Mouse (Mus musculus) ES-Bruce4 (cell line): Measurements from ENCODE around the gene Pcgf6. TPM values are rescaled to one million over a fixed set of nuclear protein-coding genes. Genes with fewer than 3 reads are reported as not detected.
"Not testable (repeated sequence)": the region's sequence is repeated elsewhere in the genome, so short reads cannot be mapped to it uniquely, and the experiment has no call there.

ENCODE experiments used
- H3K27ac ChIP-seq: 2 replicates; pipeline ENCODE4 v1.5.1; 2012; ENCODE audit warnings: low read length, inconsistent platforms; ENCODE audit not compliant: insufficient read depth
- H3K27me3 ChIP-seq: 2 replicates; pipeline ENCODE4 v1.6.1; 2012; ENCODE audit warnings: mild to moderate bottlenecking, low read length, inconsistent platforms; ENCODE audit not compliant: control insufficient read depth, poor library complexity, insufficient read depth, severe bottlenecking
- H3K36me3 ChIP-seq: 2 replicates; pipeline ENCODE4 v1.6.1; 2012; ENCODE audit warnings: inconsistent platforms, mild to moderate bottlenecking, low read length, moderate library complexity; ENCODE audit not compliant: control insufficient read depth, poor library complexity, insufficient read depth, severe bottlenecking
- H3K4me1 ChIP-seq: one replicate; pipeline ENCODE4 v1.8.1; 2011; ENCODE audit warnings: low read length; ENCODE audit not compliant: control insufficient read depth, insufficient read depth
- H3K4me3 ChIP-seq: 2 replicates; pipeline ENCODE4 v1.5.1; 2011; ENCODE audit warnings: low read depth, mild to moderate bottlenecking, low read length
- H3K9ac ChIP-seq: 2 replicates; pipeline ENCODE4 v1.6.1; 2012; ENCODE audit warnings: low read depth, mild to moderate bottlenecking, inconsistent platforms; ENCODE audit not compliant: poor library complexity, severe bottlenecking
- H3K9me3 ChIP-seq: replicated peaks from 2 replicates; pipeline ENCODE4 v1.6.1; 2012; ENCODE audit warnings: mild to moderate bottlenecking, low read length, inconsistent platforms; ENCODE audit not compliant: control insufficient read depth, poor library complexity, insufficient read depth, severe bottlenecking
- CTCF ChIP-seq: IDR thresholded peaks from one replicate; pipeline ENCODE4 v1.8.1; 2011; ENCODE audit warnings: low read depth, low read length
- EP300 ChIP-seq: IDR thresholded peaks from 2 replicates; pipeline ENCODE4 v1.6.1; 2011; ENCODE audit warnings: low read depth, low read length; ENCODE audit not compliant: insufficient read depth
- POLR2A ChIP-seq: IDR thresholded peaks from one replicate; pipeline ENCODE4 v1.8.1; 2011; ENCODE audit warnings: low read length; ENCODE audit not compliant: insufficient read depth
- polyA plus RNA-seq: library from polyadenylated mRNA; stranded (reverse); fragments of >200 nt; gene quantifications from 2 replicates; pipeline ENCODE4 v1.2.4, GENCODE M21; 2011; ENCODE audit warnings: low read depth; ENCODE audit not compliant: missing spikeins, insufficient read depth, insufficient read length

Gene Pcgf6
- polyA plus RNA-seq, 1 experiment, result 73.2 TPM

DNA sequence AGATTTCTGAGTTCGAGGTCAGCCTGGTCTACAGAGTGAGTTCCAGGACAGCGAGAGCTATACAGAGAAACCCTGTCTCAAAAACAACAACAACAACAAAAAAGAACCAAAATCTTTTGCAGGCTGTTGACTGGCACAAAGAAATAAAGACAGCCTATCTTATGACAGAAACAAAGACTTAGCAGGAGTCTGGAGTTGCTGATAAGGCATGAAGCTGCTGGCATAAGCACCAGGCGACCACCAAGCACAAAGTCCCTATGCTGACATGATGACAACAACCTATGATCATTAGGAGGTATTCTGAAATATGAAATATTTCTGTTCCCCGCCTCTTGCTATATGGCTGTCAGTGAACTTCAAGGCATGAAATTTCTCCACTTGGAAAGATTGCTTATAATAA lies 51.8 kb downstream of the Pcgf6 start:
- H3K4me3 ChIP-seq, result no peak overlapping the region
- H3K27ac ChIP-seq, result no peak overlapping the region
- no peaks in the 10 kb centered on the region for H3K9me3 ChIP-seq
- no peaks in the 10 kb centered on the region for H3K4me1 ChIP-seq
- TF ChIP-seq CTCF (no peak), EP300 (no peak), POLR2A (no peak)
- H3K27me3 ChIP-seq, result no peaks in the 10 kb centered on the region
- H3K9ac ChIP-seq, result no peak overlapping the region
- no peaks in the 10 kb centered on the region for H3K36me3 ChIP-seq

DNA sequence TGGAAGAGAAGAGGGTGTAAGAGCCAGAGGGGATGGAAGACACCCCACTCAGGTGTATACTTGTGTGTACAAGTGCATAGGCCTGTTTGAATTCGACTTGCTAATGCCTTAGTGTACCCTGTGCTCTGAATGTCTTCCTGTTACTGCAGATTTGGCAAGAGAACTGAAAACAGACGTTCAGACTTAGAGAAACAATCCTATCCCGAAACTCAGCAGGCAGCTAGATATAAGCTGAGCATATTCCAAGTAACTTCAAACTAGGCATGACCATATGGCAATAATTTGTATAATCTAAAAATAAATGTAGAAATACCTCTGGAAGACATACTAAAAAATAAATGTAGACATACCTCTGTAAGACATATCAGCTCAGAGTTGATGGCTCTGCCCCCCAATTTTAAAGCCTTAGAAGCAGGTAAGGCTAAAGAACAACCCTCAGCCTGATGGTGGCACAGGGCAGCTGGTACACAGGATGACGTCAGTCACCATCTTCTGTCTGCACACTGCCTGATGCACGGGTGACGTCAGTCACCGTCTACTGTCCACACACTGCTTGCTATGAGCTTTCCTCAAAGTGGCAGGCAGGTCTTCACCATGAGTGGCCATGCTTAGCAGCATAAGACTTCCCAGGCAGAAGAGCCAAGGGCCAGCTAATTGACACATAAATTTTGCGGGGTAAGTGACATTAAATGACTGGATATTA lies 52.4 kb downstream of the Pcgf6 start:
- no peaks in the 10 kb centered on the region for H3K36me3 ChIP-seq
- H3K9ac ChIP-seq, result no peak overlapping the region
- no peak overlapping the region for H3K27ac ChIP-seq
- TF ChIP-seq CTCF, result no peak
- TF ChIP-seq POLR2A, result no peak
- TF ChIP-seq EP300, result no peak
- no peaks in the 10 kb centered on the region for H3K4me1 ChIP-seq
- H3K9me3 ChIP-seq, result no peaks in the 10 kb centered on the region
- no peak overlapping the region for H3K4me3 ChIP-seq
- no peaks in the 10 kb centered on the region for H3K27me3 ChIP-seq

DNA sequence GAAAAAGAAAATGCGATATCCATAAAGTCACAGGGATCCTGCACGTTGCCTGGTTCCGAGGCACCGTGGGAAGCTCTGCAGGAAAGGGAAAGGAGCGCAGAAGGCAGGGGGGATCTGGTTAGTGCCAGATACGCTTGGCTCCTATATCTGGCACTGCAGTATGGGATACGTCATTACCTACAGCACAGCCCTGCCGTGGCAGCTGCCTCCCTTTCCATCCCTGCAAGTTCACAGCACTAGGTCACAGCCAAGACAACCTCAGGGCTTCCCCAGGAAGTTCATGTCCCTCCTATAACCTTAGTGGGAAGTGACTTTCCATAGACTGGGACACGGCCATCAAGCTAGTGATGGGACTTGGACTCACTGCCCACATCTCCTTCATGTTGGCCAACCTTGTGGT lies 54.6 kb downstream of the Pcgf6 start:
- no peak overlapping the region for H3K4me3 ChIP-seq
- H3K4me1 ChIP-seq, result no peaks in the 10 kb centered on the region
- H3K36me3 ChIP-seq, result no peaks in the 10 kb centered on the region
- no peak overlapping the region for H3K9ac ChIP-seq
- H3K27ac ChIP-seq, result no peak overlapping the region
- H3K9me3 ChIP-seq, result no peaks in the 10 kb centered on the region
- no peaks in the 10 kb centered on the region for H3K27me3 ChIP-seq
- no peak for TF ChIP-seq CTCF
- TF ChIP-seq POLR2A, result no peak
- TF ChIP-seq EP300, result no peak

GRCm38 (mm10) chr19:46992329-46992728 lies 58.4 kb downstream of the Pcgf6 start:
- not testable (repeated sequence) for H3K9ac ChIP-seq, H3K27ac ChIP-seq, H3K4me3 ChIP-seq, H3K36me3 ChIP-seq, H3K9me3 ChIP-seq, H3K27me3 ChIP-seq, H3K4me1 ChIP-seq

GRCm38 (mm10) chr19:46991145-46991544 lies 59.6 kb downstream of the Pcgf6 start:
- H3K9me3 ChIP-seq, result no peaks in the 10 kb centered on the region
- no peak overlapping the region for H3K27ac ChIP-seq
- no peaks in the 10 kb centered on the region for H3K36me3 ChIP-seq

DNA sequence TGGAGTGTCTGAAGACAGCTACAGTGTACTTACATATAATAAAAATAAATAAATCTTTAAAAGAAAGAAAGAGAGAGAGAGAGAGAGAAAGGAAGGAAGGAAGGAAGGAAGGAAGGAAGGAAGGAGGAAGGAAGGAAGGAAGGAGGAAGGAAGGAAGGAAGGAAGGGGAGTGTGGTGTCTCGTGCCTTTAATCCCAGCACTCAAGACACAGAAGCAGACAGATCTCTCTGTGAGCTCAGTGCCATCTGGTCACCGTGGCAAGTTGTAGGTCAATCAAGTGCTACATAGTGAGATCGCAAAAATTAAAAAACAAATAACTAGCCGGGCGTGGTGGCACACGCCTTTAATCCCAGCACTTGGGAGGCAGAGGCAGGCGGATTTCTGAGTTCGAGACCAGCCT lies 60.1 kb downstream of the Pcgf6 start:
- H3K4me1 ChIP-seq, H3K27ac ChIP-seq: not testable (repeated sequence)

More at GRCm38 (mm10) chr19:46991145-46991544, 59.6 kb downstream of the Pcgf6 start:
- no peak overlapping the region for H3K4me3 ChIP-seq
- no peaks in the 10 kb centered on the region for H3K27me3 ChIP-seq
- peaks cover 6% of the 10 kb centered on the region for H3K4me1 ChIP-seq
- TF ChIP-seq CTCF (peak; percentile 84), POLR2A (no peak)
- no peak overlapping the region for H3K9ac ChIP-seq

DNA sequence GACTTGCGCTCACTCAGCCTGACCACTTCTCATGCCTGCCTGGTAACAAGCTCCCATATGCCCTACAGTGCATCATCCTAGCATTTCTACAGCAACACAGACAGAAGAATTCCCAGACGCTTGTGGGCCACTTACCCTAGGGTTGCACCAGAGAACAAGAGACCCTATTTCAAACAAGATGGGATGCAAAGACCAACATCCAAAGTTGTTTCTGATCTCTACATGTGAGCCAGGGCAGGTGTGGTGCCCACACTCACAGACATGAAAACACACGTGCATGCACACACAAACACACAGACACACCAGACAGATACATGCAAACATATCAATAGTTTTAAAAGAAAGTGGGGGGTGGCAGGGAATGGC lies 60.6 kb downstream of the Pcgf6 start:
- no peaks in the 10 kb centered on the region for H3K27me3 ChIP-seq
- no peaks in the 10 kb centered on the region for H3K36me3 ChIP-seq
- TF ChIP-seq CTCF (no peak), EP300 (no peak), POLR2A (no peak)
- H3K4me1 ChIP-seq, result peaks cover 6% of the 10 kb centered on the region
- H3K27ac ChIP-seq, result no peak overlapping the region
- H3K9me3 ChIP-seq, result no peaks in the 10 kb centered on the region
- no peak overlapping the region for H3K4me3 ChIP-seq
- no peak overlapping the region for H3K9ac ChIP-seq

More for the DNA sequence above, 60.1 kb downstream of the Pcgf6 start:
- not testable (repeated sequence) for H3K9me3 ChIP-seq, H3K36me3 ChIP-seq, H3K27me3 ChIP-seq, H3K4me3 ChIP-seq, H3K9ac ChIP-seq
